Mouse (Mus musculus) E14TG2a.4 (cell line): ENCODE measurements at regions not wholly inside any gene's neighbourhood (a gene's known extent, or its start where the extent isn't known, plus 50 kb on each side); places are given as distances from the start of the nearest gene placed in this dataset.

ENCODE experiments used
- CTCF ChIP-seq: conservative IDR thresholded peaks from 2 replicates; pipeline ENCODE4 v1.5.1; 2014; ENCODE audit warnings: low read length
- NANOG ChIP-seq: IDR thresholded peaks from 2 replicates; pipeline ENCODE4 v1.6.1; 2014; ENCODE audit warnings: borderline replicate concordance, low read length, mixed read lengths
- POU5F1 ChIP-seq: IDR thresholded peaks from 2 replicates; pipeline ENCODE4 v1.6.1; 2014; ENCODE audit warnings: low read length, borderline replicate concordance

GRCm38 (mm10) chr5:79855866-79856265 lies 1164.1 kb upstream of the Adgrl3 start:
- no peak for TF ChIP-seq CTCF
- TF ChIP-seq POU5F1: no peak
- no peak for TF ChIP-seq NANOG
